In genomic region chr9:83909836-83910235, GRCm38 (mm10) we compare ENCODE assay signal across 16 mouse cellular contexts.
"Had no signal": no experiment of that assay in that cellular context is flagged by ENCODE, and none has a peak within 500 bp of the region (broad histone marks: within the 10 kb centered on the region; RNA-seq: fewer than 3 reads in every experiment).

No protein-coding gene starts in this region.

- H3K27me3 ChIP-seq: neural tube, embryonic 13.5 days; neural tube, embryonic 15.5 days; stomach, embryonic 15.5 days had no signal

- H3K27ac ChIP-seq: neural tube, embryonic 13.5 days; neural tube, embryonic 15.5 days; stomach, embryonic 15.5 days; stomach, postnatal 0 days had no signal

- H3K4me2 ChIP-seq: neural tube, embryonic 13.5 days; neural tube, embryonic 15.5 days; stomach, embryonic 15.5 days had no signal

- H3K9me3 ChIP-seq: neural tube, embryonic 13.5 days; neural tube, embryonic 15.5 days; stomach, embryonic 15.5 days had no signal

- DNase-seq: retina, postnatal 1 day; right cerebral cortex, adult 18-20 months; right cerebral cortex, postnatal 14 days; right cerebral cortex, postnatal 25 days; right cerebral cortex, postnatal 4 days; spleen, adult 18-20 months; thymus, adult 18-20 months; thymus, adult 2 months; thymus, postnatal 14 days; thymus, postnatal 25 days; thymus, postnatal 36 days; thymus, postnatal 4 days had no signal

- H3K36me3 ChIP-seq: neural tube, embryonic 13.5 days; neural tube, embryonic 15.5 days; stomach, embryonic 15.5 days had no signal

- H3K9ac ChIP-seq: neural tube, embryonic 13.5 days; neural tube, embryonic 15.5 days; stomach, embryonic 15.5 days had no signal

- H3K4me1 ChIP-seq: neural tube, embryonic 13.5 days; neural tube, embryonic 15.5 days; stomach, embryonic 15.5 days had no signal

- H3K4me3 ChIP-seq: neural tube, embryonic 13.5 days; neural tube, embryonic 15.5 days; stomach, embryonic 15.5 days had no signal
